Mouse (Mus musculus): ENCODE results near the gene Zkscan17.
A peak's percentile ranks its signal among the peaks of the same experiment; 100 is the strongest.

Gene Zkscan17

DNA sequence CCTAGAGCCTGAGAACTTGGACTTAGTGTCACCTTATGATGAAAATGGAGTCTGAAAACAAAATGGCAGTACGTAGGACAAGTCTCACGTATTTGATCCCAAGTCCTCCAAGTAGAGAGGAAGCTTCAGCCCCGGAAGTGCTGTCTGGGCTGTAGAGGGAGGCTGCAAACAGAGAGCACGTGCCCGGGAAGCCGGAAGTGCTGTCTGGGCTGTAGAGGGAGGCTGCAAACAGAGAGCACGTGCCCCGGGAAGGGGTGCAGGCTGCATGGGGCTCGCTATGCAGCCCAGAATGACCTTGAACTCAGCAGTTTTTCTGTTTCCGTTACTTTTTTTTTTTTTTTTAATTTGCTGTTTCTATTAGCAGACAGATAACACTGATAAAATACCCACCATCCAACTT, 8.3 kb downstream of the Zkscan17 start:
- no peak for DNase-seq

DNA sequence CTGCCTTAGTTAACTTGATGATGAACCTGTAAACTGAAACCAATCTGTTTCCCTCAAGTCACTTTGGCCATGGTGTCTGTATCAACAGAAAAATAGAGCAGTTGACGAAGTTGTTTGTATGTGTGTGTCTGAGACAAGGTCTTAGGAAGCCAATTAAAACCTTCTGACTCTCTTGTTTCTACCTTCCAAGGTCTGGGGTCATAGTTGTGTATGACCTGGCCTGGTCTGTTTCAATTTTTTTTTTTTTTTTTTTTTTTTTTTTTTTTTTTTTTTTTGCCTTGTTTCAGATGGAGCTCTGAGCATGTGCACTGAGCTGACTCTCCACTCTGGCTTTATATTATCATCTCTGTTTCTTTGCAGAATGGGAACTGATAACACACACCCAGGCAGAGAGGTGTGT, 9.1 kb downstream of the Zkscan17 start:
- no peak for DNase-seq

DNA sequence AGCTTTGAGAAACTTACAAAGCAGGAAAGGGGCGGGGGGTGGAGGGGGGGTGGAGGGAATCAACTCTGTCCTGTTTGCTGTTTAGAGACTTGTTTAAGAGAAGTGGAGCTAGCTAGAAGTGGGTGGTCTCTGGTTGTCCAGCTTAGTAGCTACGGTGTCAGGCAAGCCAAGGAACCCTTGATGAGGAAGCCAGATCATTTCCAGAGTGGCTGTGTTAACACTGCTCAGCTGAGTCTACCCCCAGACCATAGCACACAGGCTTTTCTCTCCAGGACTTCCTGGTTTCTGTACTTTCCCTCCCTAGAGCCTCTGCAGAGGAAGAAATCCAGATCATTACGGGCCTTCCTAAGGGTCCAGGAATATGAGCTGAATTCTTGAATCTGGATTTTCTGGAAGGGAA, 11.8 kb downstream of the Zkscan17 start:
- no peak for DNase-seq

DNA sequence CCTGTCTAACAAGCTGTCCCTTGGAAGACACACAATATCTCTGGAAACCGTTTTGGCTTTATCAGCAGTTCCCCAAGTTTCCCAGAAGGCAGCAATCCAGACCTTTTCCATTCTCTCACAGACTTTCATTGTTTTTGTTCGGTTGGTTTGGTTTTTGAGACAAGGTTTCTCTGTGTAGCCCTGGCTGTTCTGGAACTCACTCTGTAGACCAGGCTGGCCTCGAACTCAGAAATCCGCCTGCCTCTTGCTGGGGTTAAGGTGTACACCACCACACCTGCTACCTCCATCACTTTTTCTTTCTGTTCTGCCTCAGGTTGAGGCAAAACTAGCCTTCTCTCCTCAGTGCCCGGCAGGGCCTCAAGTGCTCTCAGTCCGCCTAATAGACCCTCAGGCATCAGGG, 12.2 kb downstream of the Zkscan17 start:
- no peak for DNase-seq

DNA sequence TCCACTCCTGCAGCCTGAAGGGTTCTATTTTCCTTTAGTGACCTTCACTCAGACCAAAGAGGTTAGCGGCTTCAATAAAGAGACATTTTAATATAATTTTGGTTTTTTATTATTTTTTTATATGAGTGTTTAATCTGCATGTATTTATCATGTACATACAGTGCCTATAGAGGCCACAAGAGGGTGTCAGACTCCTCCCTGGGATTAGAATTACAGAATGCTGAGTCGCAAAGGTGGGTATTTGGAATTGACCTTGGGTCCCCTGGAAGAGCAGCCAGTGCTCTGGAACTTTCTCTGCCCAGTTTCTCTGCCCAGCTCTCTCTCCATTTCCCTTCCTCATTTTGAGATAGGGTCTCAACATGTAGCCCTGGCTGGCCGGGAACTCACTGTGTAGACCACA, 13.0 kb downstream of the Zkscan17 start:
- DNase-seq = no peak

DNA sequence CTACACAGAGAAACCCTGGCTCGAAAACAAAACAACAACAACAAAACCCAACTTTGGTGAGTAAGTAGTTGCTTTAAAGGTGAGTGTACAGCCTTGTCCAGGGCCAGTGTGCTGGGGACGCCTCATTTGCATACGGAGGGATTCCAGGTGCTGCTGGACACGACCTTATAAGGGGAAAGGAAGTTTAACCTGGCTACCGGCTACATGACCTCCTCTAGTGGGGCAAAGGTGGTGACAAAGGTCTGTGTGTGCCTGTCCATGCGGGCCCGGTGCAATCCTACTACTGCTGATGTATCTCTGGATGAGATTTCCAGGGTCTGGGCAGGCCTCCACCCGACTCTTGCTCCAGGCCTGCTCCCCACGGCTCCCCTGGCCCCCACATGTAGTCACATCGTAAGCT, 13.8 kb downstream of the Zkscan17 start:
- DNase-seq = no peak

DNA sequence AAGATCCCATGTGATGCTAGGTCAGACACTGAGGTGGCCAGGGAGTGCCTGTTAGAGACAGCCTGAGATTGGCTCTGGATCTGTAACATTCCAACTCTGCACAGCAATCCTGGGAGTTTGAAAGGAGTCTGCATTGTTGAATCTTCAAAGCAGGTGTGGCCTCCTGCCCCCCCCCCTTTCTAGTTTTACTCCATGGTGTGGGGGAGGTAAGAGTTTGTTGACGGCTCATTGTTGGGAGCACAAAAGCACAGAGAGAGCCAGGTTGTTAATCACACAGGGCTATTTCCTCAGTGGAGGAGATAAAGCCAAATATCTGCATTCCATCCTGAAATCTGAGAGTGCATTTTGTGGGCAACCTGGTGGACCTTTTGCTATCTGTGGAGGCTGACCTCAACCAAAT, 15.0 kb downstream of the Zkscan17 start:
- DNase-seq = no peak

DNA sequence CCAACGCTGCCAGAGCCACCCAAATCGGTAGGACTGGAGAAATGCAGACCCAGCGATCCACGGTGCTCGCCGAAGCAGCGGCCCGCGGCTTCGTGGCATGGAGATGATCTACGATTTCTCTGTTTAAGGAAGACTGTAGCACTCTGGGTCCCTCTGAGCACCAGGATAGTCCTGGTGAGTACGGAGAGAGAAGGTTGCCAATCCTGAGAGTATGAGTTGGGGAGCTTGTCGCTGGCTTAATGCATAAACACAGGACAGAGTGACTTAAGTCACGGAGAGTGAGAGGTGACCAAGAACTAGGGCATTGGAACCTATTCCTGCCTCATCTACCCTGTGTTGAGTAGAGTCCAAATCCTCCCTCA, 19.9 kb downstream of the Zkscan17 start:
- DNase-seq = no peak

DNA sequence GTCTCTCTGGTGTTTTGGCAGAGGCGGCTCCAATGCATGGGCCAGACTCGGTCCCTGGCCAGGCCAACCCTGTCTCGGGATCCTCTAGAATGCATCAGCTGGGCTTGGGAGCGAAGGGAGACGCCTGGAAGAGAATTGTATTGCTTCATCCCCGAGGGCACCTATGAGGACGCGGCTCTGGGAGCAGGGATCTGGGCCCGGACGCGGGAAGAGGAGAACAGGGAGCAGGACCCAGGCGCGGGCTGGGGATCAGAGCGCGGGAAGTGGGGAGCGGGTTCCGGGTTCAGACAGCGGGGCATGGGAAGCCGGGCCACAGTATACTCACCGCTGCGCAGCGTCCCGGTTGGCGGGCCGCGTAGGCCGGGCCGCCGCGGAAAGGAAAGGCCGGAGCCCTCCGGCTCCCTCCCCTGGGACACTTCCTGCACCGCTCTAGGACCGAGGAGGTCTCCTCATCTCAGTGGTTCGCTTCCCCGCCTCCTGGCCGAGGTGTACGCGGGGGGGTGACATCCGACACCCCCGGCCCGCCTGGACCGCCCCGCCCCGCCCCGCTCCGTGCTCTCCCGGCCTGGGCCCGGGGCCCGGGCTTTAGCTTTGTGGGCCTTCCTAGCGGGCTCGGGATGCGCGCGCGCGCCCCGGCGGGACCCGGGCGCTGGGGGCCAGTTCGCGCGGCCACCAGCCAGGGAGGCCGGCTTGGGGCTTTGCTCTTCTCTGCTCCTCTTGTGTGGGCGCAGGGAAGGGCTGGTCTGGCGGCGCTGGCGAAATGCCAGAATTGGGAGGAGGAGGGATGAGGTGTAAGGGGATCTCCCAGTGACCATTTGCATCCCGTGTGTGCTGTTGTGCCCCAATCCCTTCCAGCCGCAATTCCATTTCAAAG, 20.5 kb downstream of the Zkscan17 start:
- peak; percentile 89 to 93 for DNase-seq

DNA sequence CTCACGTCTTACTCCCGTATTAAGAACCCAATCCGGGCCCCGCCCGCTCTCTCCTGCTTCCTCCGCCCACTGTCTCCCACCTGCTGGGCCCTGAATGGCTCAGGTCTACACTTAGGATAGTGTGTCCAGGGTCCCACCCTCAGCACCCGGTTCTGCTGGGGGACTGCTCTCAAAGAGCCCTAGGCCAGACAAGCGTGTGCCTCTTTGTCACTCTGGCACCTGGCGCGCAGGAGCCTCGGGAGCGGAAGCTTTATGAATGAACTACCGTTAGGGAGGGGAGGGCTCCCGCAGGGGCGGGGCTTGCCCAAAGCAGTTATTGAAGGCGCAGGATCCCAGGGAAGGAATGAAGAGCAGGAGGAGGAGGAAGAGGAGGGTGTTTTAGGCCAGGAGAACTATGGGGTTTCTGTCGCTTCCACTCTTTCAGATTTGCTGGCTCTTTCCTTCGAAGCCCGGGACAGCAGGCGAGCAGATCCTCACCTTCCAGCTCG, 21.2 kb downstream of the Zkscan17 start:
- DNase-seq = peak; percentile 70 to 72

DNA sequence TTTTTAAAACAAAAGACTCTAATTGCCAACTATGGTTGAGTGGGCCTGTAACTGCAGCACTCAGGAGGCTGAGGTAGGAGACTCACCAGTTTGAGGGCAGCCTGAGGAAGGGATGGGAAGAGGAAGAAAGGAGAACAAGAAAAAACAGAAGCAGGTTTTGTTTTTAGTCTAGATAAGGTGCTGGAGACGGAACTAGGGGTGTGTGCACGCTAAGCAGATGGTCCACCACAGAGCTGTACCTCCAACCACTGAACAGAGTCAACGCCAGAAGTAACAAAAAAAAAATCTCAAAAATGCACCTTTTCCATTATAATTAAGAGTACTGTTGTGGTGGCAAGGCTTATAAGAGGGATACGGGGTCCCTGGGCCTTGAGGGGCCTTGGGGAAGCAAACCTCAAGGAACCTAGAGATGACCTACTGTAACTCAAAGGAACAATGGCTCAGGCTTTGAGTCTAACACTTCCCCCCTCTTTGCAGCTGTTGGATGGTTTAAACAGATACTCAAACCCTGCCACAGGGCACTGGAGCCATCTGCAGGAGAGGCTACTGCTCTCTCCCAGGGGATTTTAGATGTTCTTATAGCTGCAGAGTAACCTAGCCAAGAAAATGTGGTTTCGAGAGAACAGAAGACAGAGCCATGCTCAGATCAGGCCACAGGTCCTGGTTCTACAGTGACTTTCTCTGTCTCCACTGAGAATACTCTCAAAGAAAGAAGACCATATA, 24.4 kb downstream of the Zkscan17 start:
- DNase-seq = no peak

DNA sequence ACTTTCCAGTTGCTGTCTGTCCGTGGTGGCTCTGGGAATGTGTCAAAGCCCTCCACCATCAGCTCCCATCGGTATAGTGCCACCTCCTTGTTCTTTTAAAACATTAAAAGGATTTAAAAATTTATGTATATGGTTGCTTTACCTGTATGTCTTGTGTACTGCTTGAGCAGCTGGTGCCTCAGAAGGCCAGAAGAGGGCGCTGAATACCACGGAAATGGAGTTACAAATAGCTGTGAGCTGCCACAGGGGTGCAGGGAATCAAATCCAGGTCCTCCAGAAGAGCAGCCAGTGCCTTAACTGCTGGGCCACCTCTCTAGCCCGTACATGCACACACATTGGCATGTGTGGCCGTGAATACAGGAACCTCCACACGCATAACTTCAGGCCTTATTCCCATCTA, 28.8 kb downstream of the Zkscan17 start:
- DNase-seq = no peak

DNA sequence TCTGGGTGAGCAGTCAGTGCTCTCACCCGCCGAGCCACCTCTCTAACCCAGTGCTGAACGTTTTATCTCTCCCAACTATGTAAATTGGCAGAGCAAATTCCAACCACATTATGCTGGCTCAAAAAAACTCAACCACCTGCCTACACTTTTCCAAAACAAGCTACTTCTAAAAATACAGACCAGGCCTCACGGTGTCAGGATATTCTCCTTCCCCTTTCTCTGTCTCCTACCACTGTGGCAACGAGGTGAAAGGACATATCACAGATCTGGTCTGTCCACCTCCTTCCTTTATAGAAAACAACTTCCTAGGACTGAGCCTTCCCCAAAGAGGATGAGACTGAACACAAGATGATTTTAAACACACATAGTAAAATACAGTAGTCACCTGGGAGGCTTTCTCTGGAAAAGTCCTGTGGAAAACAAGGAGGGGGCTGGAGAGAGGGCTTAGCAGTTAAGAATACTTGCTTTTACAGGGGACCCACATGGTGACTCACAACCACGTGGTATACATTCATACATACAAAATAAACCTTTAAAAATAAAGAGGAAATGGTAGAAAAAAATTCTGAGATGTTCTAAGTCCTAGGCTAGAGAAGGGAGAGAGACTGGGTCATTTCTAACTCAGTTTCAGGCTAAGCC, 29.8 kb downstream of the Zkscan17 start:
- no peak for DNase-seq

DNA sequence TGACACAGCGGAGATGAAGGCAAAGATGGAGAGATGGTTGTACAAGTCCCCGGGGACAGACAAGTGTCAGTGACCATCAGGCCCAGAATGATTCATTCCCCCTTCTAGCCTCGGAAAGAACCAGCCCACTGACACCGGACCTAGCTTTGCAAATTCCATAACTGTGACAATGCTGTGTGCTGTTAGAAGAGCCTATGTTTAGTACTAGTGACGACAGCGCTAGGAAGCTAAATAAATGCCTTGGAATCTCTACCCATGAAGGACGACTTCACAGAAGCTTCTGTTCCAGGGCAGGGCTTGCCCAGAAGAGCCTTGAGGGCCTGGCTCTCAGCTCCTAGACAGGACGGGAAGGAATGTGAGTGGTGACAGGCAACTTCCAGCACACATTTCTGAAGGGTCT, 40.3 kb downstream of the Zkscan17 start:
- no peak for DNase-seq

DNA sequence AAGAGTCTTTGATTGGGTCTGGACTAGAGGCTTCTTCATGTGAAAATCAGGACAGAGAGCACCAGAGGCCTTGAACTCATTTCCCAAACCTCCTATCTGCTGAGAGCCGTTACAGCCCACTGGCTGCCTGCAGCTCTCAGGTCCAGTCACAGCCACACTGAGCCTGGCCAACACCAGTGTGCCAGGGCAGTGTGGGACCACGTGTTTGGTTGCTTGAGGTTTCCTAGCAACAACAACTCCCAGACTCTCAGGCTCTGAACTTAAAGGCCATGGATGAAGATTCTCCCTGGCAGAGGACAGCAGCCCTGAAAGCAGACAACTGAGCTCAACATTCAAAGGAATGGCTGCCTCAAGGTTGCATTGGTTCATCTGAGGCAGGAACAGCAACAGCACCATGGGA, 40.9 kb downstream of the Zkscan17 start:
- no peak for DNase-seq

DNA sequence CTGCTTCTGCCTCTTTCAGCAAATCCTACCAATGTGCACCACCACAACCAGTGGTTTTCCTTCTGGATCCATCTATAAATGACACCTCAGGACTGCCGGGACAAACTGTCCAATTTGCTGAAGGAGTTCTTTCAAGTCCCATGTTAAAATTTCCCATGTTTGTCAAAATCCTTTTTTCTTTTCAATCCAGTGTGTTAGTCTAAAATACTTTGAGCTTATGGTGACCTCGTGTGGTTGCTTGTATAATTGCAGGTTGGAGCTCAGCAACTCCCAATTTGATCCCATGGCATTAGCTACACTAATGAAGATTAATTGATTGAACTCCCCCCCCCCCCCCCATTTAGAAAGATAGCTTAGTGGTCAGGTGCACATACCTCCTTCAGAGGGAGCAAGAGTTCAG, 43.3 kb downstream of the Zkscan17 start:
- peak; percentile 18 to 58 for DNase-seq

DNA sequence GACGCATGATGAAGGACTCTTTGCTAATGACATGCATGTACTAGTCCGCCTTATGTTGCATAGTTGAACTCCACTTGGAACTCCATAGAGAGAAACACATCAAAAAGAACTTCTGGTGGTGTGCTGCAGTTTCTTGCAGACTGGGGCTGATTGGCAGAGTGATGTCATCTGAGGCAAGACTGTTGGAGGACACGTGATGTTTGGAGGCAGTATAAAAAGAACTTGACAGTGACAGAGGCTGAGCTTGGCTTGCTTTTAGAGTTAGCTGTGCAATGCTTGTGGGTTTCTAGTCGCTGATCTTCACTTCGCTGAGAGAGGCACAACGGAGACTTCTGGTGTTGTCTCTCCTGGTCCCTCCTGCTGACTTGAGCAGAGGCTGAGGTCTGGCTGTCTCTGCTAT, 49.3 kb downstream of the Zkscan17 start:
- DNase-seq = no peak

DNA sequence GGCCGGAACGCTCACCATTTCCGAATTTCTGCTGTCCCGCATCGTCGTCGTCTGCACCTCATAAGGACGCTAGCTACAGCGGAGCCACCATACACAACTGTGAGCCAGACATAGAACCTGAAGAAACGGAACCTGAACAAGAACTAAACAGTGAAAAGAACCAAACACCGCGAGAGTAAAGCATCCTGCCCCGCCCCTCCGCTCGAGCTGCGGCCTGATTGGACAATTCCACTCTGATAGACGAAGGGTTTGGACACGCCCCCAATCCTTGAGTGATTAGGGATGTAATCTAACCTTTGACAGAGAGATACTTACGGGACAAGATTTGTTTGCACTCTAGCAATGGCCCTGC, 54.2 kb downstream of the Zkscan17 start, which contains the start of gene Zfp867:
Gene Zfp867, minus strand, starts transcription at position 149 of the 352 bp plus-strand sequence.
- DNase-seq = peak; percentile 93 to 95

DNA sequence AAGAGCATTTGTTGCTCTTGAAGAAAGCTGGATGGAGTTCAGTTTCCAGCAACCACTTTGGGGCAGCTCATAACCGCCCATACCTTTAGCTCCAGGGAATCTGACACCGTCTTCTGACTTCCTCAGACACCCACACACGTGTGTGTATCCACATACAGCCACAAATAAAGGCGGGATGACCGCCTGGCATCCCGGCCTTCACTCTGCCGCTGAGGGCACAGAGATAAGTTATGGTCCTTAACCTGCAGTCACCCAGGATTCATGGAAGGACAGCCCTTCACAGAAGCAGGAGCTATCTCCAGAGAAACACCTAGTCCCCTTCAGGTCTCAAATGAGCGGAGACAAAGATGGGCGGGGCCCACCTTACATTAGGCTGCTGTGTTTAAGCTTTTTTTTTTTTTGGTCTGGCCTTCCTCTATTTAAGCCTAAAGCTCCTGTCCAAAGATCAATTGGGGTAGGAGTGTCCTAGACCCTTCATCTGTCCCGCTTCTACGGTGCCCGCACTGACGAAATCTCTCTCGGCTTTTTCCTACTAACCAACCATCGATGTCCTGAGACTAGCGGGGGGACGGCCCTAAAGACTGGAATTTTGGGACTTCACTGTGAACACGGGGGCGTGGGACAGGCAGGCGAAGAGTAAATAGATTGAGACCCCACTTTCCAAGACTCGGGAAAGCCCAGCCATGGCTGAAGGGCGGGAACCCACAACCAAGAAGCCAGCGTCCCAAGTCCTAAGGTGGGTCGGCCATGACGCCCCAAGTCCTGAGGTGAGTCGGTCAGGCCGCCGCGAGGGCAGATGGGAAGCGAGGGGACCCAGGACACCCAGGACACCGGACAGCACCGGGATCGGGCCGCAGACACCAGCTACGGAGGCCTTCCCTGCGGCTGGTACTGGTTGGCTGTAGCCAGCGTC, 54.9 kb downstream of the Zkscan17 start:
- DNase-seq = no peak

DNA sequence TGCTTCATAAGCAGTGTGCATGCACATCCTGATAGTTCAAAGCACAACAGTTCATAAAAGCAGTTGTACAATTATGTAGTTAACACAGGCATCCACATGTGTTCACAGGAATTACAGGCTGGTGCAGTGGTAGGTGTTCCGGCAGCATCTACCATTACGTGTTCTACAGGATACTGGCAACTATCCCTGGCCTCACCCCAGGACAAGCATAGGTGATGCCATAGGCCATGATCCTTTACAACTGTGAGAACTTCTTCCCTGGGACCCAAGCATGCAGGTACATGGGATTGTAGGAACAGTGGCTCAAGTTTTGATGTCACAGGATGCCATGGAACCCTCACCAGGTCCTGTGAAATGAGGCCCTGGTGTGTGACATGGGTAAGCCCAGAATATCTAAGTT, 66.1 kb downstream of the Zkscan17 start:
- DNase-seq = no peak

DNA sequence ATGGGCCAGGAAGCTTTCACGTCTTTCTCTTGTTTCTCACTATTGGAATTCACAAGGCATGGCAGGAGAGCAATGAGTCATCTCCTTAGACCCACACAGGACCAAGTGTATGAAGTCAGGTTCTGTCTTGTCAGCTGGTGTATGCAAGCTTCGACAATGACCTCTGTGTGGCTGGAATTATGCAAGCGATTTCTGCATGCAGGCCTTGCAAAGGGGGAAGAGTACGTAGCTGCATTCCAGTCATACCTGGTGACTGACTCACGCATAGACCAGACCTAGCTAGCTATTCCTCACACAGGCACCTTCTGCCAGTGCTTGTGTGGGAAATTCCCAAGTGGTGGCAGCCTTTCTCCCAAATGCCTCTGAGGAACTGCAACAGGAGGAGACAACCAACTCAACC, 67.6 kb downstream of the Zkscan17 start:
- DNase-seq = peak; percentile 88 to 91

DNA sequence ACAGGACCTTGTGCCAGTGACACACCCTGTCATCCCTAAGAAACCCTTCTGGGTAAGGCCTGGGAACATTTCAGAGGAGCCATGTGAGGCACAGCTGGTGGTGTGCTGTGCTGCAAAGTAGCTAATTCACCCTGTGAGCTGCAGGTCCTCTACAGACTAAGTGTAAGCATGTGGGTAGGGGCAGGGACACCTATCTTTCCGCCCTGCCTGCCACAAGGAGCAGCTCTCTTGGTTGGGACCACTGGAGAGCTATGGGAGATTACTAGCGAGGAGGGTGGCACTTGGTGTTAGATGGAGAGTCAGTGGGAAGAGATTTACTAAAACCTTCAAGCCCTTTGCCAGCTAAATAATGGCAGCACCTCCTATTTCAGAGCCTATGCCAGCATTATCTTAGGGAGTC, 69.7 kb downstream of the Zkscan17 start:
- no peak for DNase-seq

DNA sequence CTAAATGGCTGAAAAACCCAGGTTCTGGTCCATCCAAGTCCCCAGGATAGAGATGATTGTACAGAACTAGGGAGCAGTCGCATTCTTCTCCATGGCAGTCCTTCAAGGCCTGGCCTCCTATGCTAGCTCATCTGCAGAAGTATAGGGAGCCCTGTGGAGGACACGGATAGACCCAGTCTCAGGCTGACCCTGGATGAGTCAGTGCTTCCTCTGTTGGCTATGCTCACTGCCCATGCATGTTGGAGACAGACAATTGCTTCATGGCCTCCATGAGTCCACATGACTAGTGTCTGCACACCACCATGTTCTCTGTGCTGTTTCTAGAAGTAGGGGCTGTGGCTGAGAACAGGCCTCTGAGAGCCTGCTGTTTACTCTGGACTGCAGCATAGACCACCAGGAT, 70.2 kb downstream of the Zkscan17 start:
- no peak for DNase-seq

Data from lung, adult 18-20 months (tissue).